Mouse (Mus musculus): ENCODE data around the gene Slc48a1.

Gene Slc48a1

GRCm38 (mm10) chr15:97842058-97842457, 63.7 kb downstream of the Slc48a1 start:
- no peak for TF ChIP-seq GATA4 (IDR thresholded peaks at IDR 0.05; ENCODE audit: insufficient replicate concordance, low read length)
